Mouse (Mus musculus) forebrain, embryonic 11.5 days (tissue): Measurements from ENCODE around the gene Arhgef15. TPM values are rescaled to one million over a fixed set of nuclear protein-coding genes. Genes with fewer than 3 reads are reported as not detected.

Source experiments
- ATAC-seq: fragments of 200-750 bp; cut with Nextera tagmentation; replicated peaks from 2 replicates; pipeline ENCODE4 v1.8.0; 2017; ENCODE audit warnings: moderate TSS enrichment; ENCODE audit not compliant: low FRiP score
- DNase-seq: peaks from one replicate; pipeline ENCODE4 v3.0.0-alpha.2; 2017; ENCODE audit warnings: low spot score
- H3K27ac ChIP-seq: fragments of 300-500 bp; sonication (generic); 2 replicates; pipeline ENCODE4 v1.5.1; 2014; ENCODE audit warnings: low read depth, low read length
- H3K27me3 ChIP-seq: fragments of 300-500 bp; sonication (generic); 2 replicates; pipeline ENCODE4 v1.6.1; 2014; ENCODE audit warnings: mild to moderate bottlenecking, low read length, mixed read lengths; ENCODE audit not compliant: control insufficient read depth, insufficient read depth
- H3K36me3 ChIP-seq: fragments of 300-500 bp; sonication (generic); 2 replicates; pipeline ENCODE4 v1.6.1; 2014; ENCODE audit warnings: mild to moderate bottlenecking, low read length, moderate library complexity, mixed read lengths; ENCODE audit not compliant: control insufficient read depth, insufficient read depth
- H3K4me1 ChIP-seq: fragments of 300-500 bp; sonication (generic); replicated peaks from 2 replicates; pipeline ENCODE4 v1.6.1; 2014; ENCODE audit warnings: low read length, mixed read lengths; ENCODE audit not compliant: control insufficient read depth, insufficient read depth
- H3K4me2 ChIP-seq: fragments of 300-500 bp; sonication (generic); 2 replicates; pipeline ENCODE4 v1.6.1; 2014; ENCODE audit warnings: low read depth, mild to moderate bottlenecking, low read length, moderate library complexity, mixed read lengths; ENCODE audit not compliant: severe bottlenecking
- H3K4me3 ChIP-seq: fragments of 300-500 bp; sonication (generic); 2 replicates; pipeline ENCODE4 v1.5.1; 2014; ENCODE audit warnings: low read depth, low read length
- H3K9ac ChIP-seq: fragments of 300-500 bp; sonication (generic); 2 replicates; pipeline ENCODE4 v1.6.1; 2014; ENCODE audit warnings: low read length
- H3K9me3 ChIP-seq: fragments of 300-500 bp; sonication (generic); 2 replicates; pipeline ENCODE4 v1.6.1; 2016; ENCODE audit warnings: low read length, mixed read lengths; ENCODE audit not compliant: control insufficient read depth
- WGBS: fragments of 180-500 bp; shearing (Covaris S2); extraction: QIAGEN DNeasy Blood & Tissue Kit; methylation state at CpG from one replicate; pipeline ENCODE4 v1.1.7; 2014; 5-methylcytosine and 5-hydroxymethylcytosine counted together
- polyA plus RNA-seq: library from polyadenylated mRNA; unstranded; fragments of >200 nt; fragmentation: Nextera tagmentation; extraction: Ambion mirVana; gene quantifications from 2 replicates; pipeline ENCODE4 v1.2.1, GENCODE M21; 2014

The Arhgef15 gene
- polyA plus RNA-seq, 1 experiment from 2014 or later = 6.1 TPM

GRCm38 (mm10) chr11:68905665-68906460, 51.4 kb downstream of the Arhgef15 start:
- DNase-seq (no peak), ATAC-seq (no peak)
- no peak overlapping the region for H3K4me3 ChIP-seq
- 92% methylated on average over 9 of the region's 9 CpGs for WGBS
- no peak overlapping the region for H3K9ac ChIP-seq
- peaks cover 2% of the 10 kb centered on the region; the same call in 1 of the 2 replicates for H3K4me1 ChIP-seq
- H3K27ac ChIP-seq = no peak overlapping the region
- no peaks in the 10 kb centered on the region for H3K9me3 ChIP-seq
- H3K36me3 ChIP-seq = peaks cover 24% of the 10 kb centered on the region
- H3K4me2 ChIP-seq = no peak overlapping the region
- H3K27me3 ChIP-seq = no peaks in the 10 kb centered on the region

DNA sequence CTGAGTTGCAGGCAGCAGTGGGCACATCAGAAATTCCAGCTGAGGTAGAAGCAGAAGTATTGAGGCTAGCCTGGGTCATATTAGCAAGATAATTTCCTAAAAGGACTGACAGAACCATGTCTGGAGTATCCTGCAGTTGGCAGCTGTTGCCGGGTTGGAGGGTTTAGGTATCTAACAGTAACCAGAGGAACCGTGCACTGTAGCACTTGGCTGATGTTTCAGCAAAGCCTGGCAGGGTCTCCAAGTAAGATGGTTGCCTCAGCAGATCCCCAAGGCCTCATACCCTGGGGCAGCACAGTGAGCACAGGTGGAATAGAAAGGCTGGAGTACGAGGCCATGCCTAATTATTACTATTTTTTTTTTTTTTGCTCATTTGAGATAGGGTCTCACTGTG, 52.1 kb downstream of the Arhgef15 start:
- H3K4me1 ChIP-seq = peaks cover 2% of the 10 kb centered on the region; the same call in 1 of the 2 replicates
- DNase-seq (no peak), ATAC-seq (no peak)
- H3K9me3 ChIP-seq = no peaks in the 10 kb centered on the region
- no peaks in the 10 kb centered on the region for H3K27me3 ChIP-seq
- no peak overlapping the region for H3K9ac ChIP-seq
- WGBS = 91% methylated on average over 3 of the region's 3 CpGs
- H3K36me3 ChIP-seq = peaks cover 24% of the 10 kb centered on the region
- H3K4me2 ChIP-seq = no peak overlapping the region
- H3K27ac ChIP-seq = no peak overlapping the region
- H3K4me3 ChIP-seq = no peak overlapping the region

DNA sequence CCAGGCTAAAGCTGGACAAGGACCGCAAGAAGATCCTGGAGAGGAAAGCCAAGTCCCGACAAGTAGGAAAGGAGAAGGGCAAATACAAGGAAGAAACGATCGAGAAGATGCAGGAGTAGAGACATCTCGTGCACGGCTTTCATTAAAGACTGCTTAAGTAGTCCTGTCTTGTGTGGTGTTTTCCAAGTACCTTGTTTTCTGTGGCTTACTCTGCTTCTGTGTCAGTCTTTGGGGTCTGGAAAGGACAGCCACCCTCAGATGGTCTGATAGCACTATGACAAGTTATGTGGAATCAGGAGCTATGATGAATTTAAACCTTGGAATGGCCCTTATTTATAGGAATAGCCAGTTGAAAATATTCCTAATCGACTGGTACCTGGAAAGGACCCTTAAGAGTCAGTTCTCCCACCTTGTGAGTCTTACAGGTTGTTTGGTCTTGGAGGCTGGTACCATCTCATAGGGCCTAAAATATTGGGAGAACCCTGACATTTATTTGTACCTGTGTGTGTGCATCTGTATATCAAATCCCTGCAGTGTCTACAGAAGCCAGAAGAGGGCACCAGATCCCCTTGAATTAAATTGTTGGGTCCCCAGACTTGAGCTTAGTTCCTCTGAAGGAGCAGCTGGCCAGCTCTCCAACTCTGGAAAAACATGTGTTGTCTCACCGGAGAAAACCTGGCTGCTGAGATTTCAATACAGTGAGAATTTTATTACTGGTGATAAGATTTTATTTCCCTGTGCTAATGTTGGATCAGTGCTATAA, 52.7 kb downstream of the Arhgef15 start:
- ATAC-seq = no peak
- peaks cover 2% of the 10 kb centered on the region; the same call in 1 of the 2 replicates for H3K4me1 ChIP-seq
- 91% methylated on average over 8 of the region's 8 CpGs for WGBS

DNA sequence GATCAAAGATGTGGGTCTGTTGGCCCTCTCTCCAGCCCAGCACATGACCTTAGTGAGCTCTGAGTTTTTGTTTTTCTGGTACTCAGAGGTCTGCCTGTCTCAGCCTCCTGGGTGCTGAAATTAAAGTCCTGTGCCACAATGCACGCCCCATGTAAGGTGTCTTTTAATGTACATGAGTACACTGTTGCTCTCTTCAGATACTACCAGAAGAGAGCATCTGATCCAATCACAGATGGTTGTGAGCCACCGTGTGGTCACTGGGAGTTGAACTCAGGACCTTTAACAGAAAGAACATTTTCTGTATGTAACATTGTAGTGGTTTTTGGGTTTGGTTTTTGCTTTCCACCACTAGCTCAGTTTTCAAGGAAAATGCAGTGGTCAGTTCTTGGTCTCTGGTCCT, 53.5 kb downstream of the Arhgef15 start:
- no peak overlapping the region for H3K27ac ChIP-seq
- H3K4me2 ChIP-seq = no peak overlapping the region
- 86% methylated on average over 2 of the region's 2 CpGs for WGBS
- ATAC-seq = no peak
- H3K27me3 ChIP-seq = no peaks in the 10 kb centered on the region
- H3K9me3 ChIP-seq = no peaks in the 10 kb centered on the region
- H3K4me1 ChIP-seq = peaks cover 2% of the 10 kb centered on the region; the same call in 1 of the 2 replicates
- no peak for DNase-seq
- H3K9ac ChIP-seq = no peak overlapping the region
- H3K36me3 ChIP-seq = peaks cover 24% of the 10 kb centered on the region
- no peak overlapping the region for H3K4me3 ChIP-seq

More for the DNA sequence above, 52.7 kb downstream of the Arhgef15 start:
- Histone ChIP-seq H3K9me3 (no peaks in the 10 kb centered on the region), H3K4me2 (no peak overlapping the region), H3K4me3 (no peak overlapping the region), H3K9ac (no peak overlapping the region), H3K36me3 (peaks cover 24% of the 10 kb centered on the region), H3K27me3 (no peaks in the 10 kb centered on the region), H3K27ac (no peak overlapping the region)
- peak; percentile 82 for DNase-seq

DNA sequence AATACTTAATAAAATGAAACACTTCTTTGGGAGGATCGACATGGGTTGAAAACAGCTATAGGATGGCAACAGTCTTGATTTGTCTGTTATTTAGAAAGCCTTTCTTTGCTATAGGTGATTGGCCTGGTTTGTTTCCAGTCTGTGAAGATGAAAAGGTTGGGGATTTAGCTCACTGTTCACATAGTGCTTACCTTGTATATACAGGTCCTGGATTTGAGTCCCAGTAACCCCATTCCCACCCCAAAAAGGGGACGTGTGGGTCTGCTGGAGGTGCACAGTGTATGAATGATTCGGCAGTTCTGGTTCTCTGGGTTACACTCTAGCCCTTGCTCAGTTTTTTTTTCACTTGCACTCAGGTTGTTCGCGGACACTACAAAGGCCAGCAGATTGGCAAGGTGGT, 54.5 kb downstream of the Arhgef15 start:
- Histone ChIP-seq H3K9ac (peak overlapping the region; percentile 98), H3K36me3 (peaks cover 24% of the 10 kb centered on the region), H3K4me3 (peak overlapping the region; percentile 97), H3K4me1 (peaks cover 2% of the 10 kb centered on the region; the same call in 1 of the 2 replicates), H3K27me3 (no peaks in the 10 kb centered on the region), H3K27ac (no peak overlapping the region), H3K4me2 (peak overlapping the region; percentile 70), H3K9me3 (no peaks in the 10 kb centered on the region)
- WGBS = 84% methylated on average over 5 of the region's 5 CpGs
- no peak for DNase-seq
- no peak for ATAC-seq

DNA sequence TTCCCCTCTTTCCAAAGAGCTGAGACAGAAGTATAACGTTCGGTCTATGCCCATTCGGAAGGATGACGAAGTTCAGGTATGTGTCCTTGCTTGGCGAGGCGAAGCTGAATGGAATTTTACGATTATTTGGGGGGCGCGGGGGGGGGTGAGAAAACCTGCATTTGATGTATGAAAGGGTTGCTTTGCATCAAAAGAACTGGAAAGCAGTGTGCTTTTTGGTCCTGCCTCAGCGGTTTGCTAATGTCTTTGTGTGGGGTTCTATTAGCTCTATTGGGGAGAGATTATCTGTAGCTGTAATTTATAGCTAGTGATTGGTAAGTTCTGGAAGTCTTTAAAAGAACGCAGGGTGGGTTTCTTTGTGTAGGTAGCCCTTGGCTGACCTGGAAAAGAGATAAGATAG, 54.9 kb downstream of the Arhgef15 start:
- 0 out of 2 replicates have a peak overlapping the region, but pooled peaks have one; percentile 46 for H3K27ac ChIP-seq

DNA sequence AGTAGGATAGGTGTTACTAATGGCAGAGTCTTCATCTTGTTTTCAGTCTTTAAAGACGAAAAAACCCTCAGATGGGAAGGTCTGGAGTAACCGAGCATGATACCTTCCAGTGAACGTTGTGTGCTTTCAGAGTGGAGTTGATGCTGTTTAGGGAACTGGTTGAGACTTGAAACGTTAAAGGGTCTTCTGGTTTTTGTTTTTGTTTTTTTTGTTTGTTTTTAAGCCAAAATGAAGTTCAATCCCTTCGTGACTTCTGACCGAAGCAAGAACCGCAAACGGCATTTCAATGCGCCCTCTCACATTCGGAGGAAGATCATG, 55.3 kb downstream of the Arhgef15 start:
- Histone ChIP-seq H3K4me1 (peaks cover 2% of the 10 kb centered on the region; the same call in 1 of the 2 replicates), H3K4me3 (peak overlapping the region; percentile 97), H3K36me3 (peaks cover 24% of the 10 kb centered on the region), H3K9me3 (no peaks in the 10 kb centered on the region), H3K27me3 (no peaks in the 10 kb centered on the region), H3K9ac (peak overlapping the region; percentile 98), H3K4me2 (peak overlapping the region; percentile 70), H3K27ac (peak overlapping the region; percentile 85)
- DNase-seq (no peak), ATAC-seq (no peak)
- WGBS = 2% methylated on average over 10 of the region's 10 CpGs

More for the DNA sequence above, 54.9 kb downstream of the Arhgef15 start:
- Histone ChIP-seq H3K36me3 (peaks cover 24% of the 10 kb centered on the region), H3K4me3 (peak overlapping the region; percentile 97), H3K4me2 (peak overlapping the region; percentile 70), H3K9me3 (no peaks in the 10 kb centered on the region), H3K4me1 (peaks cover 2% of the 10 kb centered on the region; the same call in 1 of the 2 replicates), H3K27me3 (no peaks in the 10 kb centered on the region), H3K9ac (peak overlapping the region; percentile 98)
- ATAC-seq = no peak
- WGBS = 7% methylated on average over 11 of the region's 11 CpGs
- DNase-seq = no peak

DNA sequence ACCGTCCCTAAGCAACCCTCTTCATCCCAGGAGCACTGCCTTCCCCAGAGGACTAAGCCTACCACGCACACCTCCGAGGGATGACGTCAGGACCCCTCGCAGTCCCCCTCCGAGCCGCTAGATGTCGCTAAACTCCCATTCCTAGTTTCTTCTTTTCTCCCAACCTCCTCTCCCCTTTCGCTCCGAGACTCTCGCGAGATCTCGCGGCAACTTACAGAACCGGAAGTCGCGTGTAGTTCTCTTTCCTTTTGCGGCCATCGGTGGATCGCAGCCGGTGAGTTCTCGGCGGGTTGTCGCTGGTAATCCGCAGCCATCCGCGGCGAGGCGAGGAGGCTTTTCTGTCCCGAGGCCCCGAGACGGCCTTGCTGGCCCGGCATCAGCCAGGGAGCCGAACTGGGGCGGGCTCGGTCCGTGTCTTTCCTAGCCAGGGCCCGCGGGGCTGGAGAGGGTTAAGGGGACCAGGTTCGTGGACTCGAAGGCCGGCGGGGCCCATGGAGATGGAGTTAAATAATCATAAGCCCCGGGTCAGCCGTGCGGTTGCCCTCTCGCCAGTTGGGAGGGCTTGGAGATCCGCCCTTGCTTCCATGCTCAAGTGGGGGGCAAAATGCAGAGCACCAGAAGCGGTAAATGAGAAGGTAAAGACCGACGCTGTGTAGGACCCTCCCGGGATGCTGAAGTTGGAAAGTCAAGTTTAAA, 55.8 kb downstream of the Arhgef15 start, which contains the start of gene Rpl26:
Rpl26 (plus strand) TSS at position 233 of the 696 bp plus-strand sequence.
- H3K4me1 ChIP-seq = peaks cover 2% of the 10 kb centered on the region; the same call in 1 of the 2 replicates
- H3K4me2 ChIP-seq = peak within 1 kb of the TSS; percentile 70
- peaks cover 24% of the 10 kb centered on the region for H3K36me3 ChIP-seq
- H3K4me3 ChIP-seq = peak within 1 kb of the TSS; percentile 97
- DNase-seq = peak; percentile 99
- H3K27ac ChIP-seq = peak within 1 kb of the TSS; percentile 85
- ATAC-seq = peak; percentile 91
- no peaks in the 10 kb centered on the region for H3K27me3 ChIP-seq
- no peaks in the 10 kb centered on the region for H3K9me3 ChIP-seq
- H3K9ac ChIP-seq = peak within 1 kb of the TSS; percentile 98
- WGBS = under 1% methylated on average over 52 of the region's 52 CpGs
